Comparison of ENCODE assay signal across 26 mouse cellular contexts in the genomic region with DNA sequence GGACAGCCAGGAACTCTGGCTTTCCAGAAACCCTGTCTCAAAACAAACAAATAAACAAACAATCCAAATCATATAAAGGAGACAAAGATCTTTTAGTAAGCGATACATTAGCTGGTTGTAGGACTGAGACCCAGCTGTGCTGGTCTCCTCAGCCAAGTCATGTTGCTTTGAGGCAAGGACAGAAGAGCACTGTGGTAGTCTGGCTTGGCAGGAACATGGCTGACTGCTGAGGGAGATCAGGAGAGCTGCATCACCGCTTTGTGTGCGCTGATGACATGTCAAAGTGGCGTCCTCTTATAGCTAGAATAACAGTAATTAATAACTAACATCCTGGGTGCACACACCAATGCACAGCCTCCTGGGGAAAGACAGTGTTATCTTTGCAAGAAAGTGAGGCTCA.
"Had no signal": no experiment of that assay in that cellular context is flagged by ENCODE, and none has a peak within 500 bp of the region (broad histone marks: within the 10 kb centered on the region; RNA-seq: fewer than 3 reads in every experiment).

No protein-coding gene starts in this region.

- H3K4me2 ChIP-seq: heart, embryonic 12.5 days; hindbrain, embryonic 13.5 days; hindbrain, embryonic 15.5 days; intestine, embryonic 15.5 days; limb, embryonic 12.5 days; liver, embryonic 11.5 days; liver, embryonic 13.5 days; liver, embryonic 15.5 days had no signal

- H3K9ac ChIP-seq: heart, embryonic 12.5 days; hindbrain, embryonic 13.5 days; hindbrain, embryonic 15.5 days; intestine, embryonic 15.5 days; limb, embryonic 12.5 days; liver, embryonic 13.5 days; liver, embryonic 15.5 days; liver, postnatal 0 days had no signal

- H3K27me3 ChIP-seq: heart, embryonic 12.5 days; hindbrain, embryonic 13.5 days; hindbrain, embryonic 15.5 days; intestine, embryonic 15.5 days; limb, embryonic 12.5 days; liver, embryonic 13.5 days; liver, embryonic 15.5 days had no signal

- H3K9me3 ChIP-seq: heart, embryonic 10.5 days; hindbrain, embryonic 13.5 days; hindbrain, embryonic 15.5 days; intestine, embryonic 15.5 days; limb, embryonic 10.5 days; limb, embryonic 12.5 days; liver, embryonic 13.5 days; liver, embryonic 15.5 days had no signal

- H3K4me1 ChIP-seq: liver, embryonic 13.5 days; liver, embryonic 15.5 days had no signal

- ATAC-seq: inflammation-experienced regulatory T-cells, adult 6 months; intestine, embryonic 15.5 days; intestine, postnatal 0 days; liver, postnatal 0 days had no signal

- DNase-seq: gastrocnemius, adult 2 months; gastrocnemius, postnatal 10 days; gastrocnemius, postnatal 25 days; heart, adult 18-20 months; heart, postnatal 10 days; heart, postnatal 4 days; kidney, adult 18-20 months; kidney, adult 8-10 months; kidney, postnatal 10 days; kidney, postnatal 25 days; kidney, postnatal 4 days; liver; liver, embryonic 13.5 days; liver, postnatal 0 days had no signal

- H3K4me3 ChIP-seq: gastrocnemius, adult 2 months; heart, embryonic 10.5 days; heart, embryonic 12.5 days; hindbrain, embryonic 13.5 days; hindbrain, embryonic 15.5 days; intestine, embryonic 15.5 days; left cerebral cortex, adult 2 months; limb, embryonic 10.5 days; limb, embryonic 12.5 days; liver, embryonic 13.5 days; liver, embryonic 15.5 days had no signal

- H3K36me3 ChIP-seq: heart, embryonic 10.5 days; heart, embryonic 12.5 days; hindbrain, embryonic 13.5 days; hindbrain, embryonic 15.5 days; intestine, embryonic 15.5 days; limb, embryonic 10.5 days; limb, embryonic 12.5 days; liver, embryonic 13.5 days; liver, embryonic 15.5 days had no signal

- H3K27ac ChIP-seq: heart, embryonic 10.5 days; hindbrain, embryonic 13.5 days; hindbrain, embryonic 15.5 days; intestine, embryonic 15.5 days; limb, embryonic 10.5 days; limb, embryonic 12.5 days; liver, embryonic 13.5 days; liver, embryonic 15.5 days had no signal
